Mouse (Mus musculus) left cerebral cortex, adult 11 months (tissue): Measurements from ENCODE around the gene Tmem141.

Experiments used
- DNase-seq: peaks from one replicate; pipeline ENCODE4 v3.0.0; 2022; ENCODE audit warnings: low spot score

The Tmem141 gene

GRCm38 (mm10) chr2:25621229-25622200 lies at the start of gene Tmem141:
TSS of gene Tmem141 (minus strand) at chr2:25622005.
- DNase-seq: peak; percentile 73

DNA sequence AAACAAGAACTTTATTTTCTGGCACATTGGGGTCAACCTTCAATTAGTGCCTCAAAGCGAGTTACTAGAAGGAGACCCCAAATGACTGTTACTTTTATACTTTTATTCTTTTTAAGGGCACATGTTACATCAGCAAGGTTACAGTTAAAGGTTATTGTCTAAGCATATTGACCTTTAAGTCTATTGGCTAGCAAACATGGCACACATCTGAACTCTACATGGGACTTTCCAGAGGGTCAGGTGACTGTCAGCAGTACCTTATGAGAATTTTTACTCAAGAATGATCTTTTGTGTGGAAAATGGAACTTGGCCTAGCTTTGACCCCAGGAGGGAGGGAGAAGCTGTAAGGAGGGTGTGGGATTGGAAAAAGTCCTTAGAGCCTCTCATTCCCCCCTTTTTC lies 44.7 kb upstream of the Tmem141 start:
- DNase-seq: no peak

DNA sequence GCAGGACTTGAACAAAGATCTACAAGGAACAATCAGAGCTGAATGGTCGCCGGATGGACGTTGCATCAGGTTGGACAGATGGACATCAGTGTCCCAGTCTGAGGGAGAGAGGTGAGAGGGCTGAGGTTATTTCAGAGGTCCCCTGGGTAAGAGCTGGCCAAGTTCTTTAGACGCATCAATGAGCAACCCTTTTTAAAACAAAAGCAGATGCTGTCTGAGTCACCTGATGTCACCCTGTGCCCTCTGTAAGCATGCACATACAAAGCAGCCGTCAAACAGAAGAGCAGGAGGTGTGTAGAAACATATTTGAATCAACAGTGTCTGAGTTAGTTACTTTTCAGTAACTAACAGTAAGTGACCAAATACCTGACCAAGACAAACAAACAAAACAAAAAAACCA lies 42.3 kb upstream of the Tmem141 start:
- DNase-seq: no peak

- DNase-seq: no peak
Observed at GRCm38 (mm10) chr2:25663511-25663910, 41.7 kb upstream of the Tmem141 start.

GRCm38 (mm10) chr2:25661245-25661970 lies 39.6 kb upstream of the Tmem141 start:
- no peak for DNase-seq

GRCm38 (mm10) chr2:25660279-25660678 lies 38.5 kb upstream of the Tmem141 start:
- DNase-seq: no peak

DNA sequence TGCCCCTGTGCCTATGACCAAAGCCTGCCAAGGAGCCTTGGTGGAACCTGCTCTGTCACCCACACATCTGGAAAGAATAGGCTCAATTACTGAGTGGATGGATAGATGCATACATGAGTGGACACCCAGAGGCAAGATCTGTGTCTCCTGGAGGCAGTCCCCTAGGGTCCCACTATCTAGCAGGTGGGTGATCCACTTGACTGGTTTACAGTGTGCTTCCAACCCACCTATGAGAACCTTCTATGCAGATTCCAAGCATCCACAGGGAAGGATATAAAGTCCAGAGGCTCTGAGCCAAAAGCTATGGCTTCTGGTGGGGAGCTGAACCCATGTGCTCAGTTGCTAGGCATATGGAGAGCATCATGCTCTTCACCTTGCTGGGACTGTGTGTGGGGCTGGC lies 35.8 kb upstream of the Tmem141 start, which contains the start of gene Lcn5:
TSS of gene Lcn5 (plus strand) at position 301 of the 400 bp plus-strand sequence.
- no peak for DNase-seq

GRCm38 (mm10) chr2:25657246-25657645 lies 35.4 kb upstream of the Tmem141 start:
- no peak for DNase-seq

DNA sequence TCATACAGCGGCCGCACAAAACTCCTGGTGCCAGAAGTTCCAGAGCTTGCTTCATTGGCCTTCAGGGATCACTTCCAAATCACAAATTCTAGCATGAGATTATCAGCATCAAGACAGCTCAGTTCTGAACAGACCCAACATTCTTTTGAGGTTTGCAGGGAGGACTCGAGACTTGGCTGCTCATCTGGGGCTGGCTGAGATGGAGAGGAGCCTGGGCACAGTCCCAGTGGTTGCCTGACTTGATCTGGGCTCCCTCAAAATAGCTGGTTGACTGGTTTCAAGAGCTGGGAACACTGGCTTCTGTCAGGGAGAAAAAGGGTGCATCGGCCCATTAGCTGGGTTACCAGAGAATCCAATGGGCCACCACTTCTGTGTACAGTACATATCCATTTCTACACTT lies 34.9 kb upstream of the Tmem141 start:
- no peak for DNase-seq

- DNase-seq: no peak
Observed at GRCm38 (mm10) chr2:25654502-25654901, 32.7 kb upstream of the Tmem141 start.

DNA sequence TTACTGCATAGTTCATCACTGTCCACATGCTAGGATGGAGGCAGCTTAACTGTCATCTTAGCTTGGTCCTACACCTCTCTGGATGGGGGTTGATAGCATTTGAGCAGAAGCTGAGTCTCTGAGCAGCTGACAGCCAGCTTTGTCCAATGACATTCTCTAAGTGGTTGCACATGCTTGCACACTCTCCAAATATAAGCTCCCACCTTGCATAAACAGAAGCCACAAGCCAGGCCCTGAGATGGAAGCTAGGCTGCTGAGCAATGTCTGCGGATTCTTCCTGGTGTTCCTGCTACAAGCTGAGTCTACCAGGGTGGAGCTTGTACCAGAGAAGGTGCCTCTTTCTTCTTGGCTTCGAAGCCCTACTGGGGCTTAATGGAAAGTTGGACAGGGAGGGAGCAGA lies 31.1 kb upstream of the Tmem141 start, which contains the start of gene Lcn8:
TSS of gene Lcn8 (plus strand) at position 219 of the 400 bp plus-strand sequence.
- DNase-seq: no peak

DNA sequence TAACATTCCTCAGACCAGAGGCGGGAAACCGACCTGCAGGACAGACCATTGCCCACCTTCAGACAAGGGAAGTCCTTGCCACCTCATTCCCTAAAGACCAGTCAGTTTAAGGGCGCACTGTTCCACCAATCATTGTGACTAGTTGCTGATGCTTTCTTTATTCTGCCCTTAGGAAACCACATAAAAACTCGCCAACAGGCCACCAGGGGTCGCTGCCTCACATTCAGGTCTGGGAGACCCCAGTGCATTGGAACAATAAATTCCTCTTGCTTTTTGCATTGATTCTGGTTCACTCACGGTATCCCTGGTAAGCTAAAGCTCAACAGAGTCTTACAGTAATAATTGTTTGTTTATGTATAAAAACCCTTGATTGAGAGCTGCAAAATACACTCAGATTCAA lies 18.1 kb upstream of the Tmem141 start:
- no peak for DNase-seq

DNA sequence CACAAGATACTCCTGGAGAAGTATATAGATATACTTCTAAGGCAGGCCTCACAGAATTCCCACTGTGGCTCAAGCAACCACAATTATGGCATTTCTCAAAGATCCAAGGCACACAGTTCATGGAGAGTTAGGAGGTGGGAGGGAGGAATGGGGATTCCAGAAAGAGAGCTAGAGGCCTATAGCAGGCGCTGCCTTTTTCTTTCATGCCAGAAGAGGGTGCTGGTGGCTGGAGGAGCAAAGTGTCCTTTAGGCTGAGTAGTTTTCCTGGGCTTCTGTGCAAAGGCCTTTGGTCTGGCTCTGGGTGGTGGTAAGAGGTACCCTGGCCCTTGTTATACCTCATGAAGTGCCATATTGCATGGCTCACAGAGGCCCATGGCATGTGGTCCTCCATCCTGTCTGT lies 12.2 kb upstream of the Tmem141 start:
- no peak for DNase-seq

- no peak for DNase-seq
Observed at GRCm38 (mm10) chr2:25633616-25634015, 11.8 kb upstream of the Tmem141 start.

GRCm38 (mm10) chr2:25628738-25629137 lies 6.9 kb upstream of the Tmem141 start:
- DNase-seq: no peak

DNA sequence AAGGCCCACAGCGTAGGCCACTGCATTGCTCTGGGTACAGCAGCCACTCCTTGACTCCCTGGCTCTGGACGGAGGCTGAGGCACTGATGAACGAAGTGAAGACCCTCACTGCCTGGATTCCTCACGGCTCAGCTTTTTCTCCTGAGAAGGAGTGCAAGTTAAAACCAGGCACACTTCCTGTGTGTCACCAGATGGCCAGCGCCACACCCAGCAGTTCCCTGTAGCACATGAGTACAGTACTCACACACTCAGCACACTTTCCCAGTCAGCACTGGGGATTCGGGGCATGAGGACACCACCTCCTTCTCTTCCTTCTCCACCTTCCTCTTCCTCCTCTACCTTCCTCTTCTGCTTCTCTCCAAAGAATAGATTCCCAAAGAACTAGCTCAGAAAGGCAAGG lies 6.0 kb upstream of the Tmem141 start, which contains the start of gene Fcna:
TSS of gene Fcna (minus strand) at position 220 of the 400 bp plus-strand sequence.
- no peak for DNase-seq

GRCm38 (mm10) chr2:25625986-25626385 lies 4.2 kb upstream of the Tmem141 start:
- DNase-seq: no peak

GRCm38 (mm10) chr2:25620852-25621228 lies 965 bp downstream of the Tmem141 start:
- no peak for DNase-seq

DNA sequence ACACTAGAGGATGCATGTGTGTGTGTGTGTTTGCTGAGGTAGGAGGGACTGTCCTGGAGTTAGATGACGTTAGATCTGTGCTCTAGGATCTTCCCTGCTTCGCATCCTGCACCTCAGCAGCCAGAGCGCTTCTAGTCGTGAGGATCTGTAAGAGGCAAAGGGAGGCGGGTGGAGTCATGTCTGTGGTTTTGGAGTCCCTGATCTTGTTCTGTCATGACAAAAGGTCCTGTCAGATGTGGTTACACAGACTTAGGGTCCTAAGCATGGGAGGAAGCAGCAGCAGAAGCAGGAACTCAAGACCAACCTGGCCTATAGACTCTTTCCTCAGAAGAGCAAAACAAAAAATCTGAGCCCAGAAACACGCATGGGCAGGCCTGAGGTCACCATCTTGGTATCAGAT lies 1.4 kb downstream of the Tmem141 start:
- DNase-seq: no peak

DNA sequence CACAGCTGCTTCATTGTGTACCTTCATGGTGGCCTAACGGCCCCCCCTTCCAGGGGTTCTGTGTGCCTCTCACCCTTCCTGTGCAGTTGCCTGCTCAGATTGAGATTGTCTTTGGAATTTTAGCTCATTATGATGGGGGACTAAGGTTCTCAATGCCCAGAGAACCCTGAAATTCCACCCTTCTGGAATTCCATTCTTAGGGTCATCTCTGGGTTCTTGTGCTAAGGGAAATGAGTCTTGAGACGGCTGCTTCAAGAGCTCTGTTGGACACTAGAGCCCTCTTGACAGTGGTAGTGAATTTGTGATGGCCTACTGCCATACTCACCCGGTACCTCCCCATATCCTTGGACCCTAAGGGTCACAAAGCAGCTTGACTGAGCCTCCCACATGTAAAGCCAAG lies 4.2 kb downstream of the Tmem141 start, which contains the start of gene Ccdc183:
TSS of gene Ccdc183 (minus strand) at position 101 of the 400 bp plus-strand sequence.
- no peak for DNase-seq

DNA sequence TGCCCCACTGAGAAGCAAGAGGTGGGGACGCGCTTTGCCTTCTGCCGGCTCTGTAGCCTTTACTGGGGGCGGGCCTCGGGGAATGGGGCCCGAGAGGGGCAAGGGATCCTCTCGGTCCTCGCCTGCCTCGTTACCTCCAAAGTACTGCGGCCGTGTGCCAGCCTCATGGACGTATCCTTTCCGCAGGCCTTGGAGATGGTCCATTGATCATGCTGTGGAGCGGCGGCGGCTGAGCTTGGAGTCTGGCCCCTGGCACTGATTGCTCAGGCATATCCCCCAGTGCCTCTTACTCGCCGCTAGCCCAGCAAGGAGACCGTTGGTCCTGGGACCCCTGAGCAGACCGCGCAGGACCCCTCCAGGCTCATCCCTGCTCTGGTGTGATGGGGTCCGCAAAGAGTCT lies 5.4 kb downstream of the Tmem141 start:
- no peak for DNase-seq

DNA sequence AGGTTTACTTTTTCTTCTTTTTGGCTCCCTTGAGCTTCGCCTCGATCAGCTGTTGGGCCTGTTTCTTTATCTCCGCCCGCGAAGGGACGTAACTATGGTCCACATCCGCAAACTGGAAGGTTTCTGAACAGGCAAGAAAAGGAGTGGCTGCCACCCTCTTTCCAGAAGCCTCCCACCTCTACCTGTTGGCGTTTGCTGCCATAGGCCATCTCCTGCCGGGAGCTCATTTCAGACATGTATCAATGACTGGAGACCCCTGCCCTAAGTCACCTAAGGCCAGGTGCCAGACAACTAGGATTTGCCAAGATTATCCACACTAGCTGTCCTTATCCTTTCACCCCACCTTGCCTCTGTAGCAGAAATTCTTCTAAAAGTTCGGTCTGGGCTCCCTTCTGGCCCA lies 13.1 kb downstream of the Tmem141 start:
- no peak for DNase-seq
